Mouse (Mus musculus): Measurements from ENCODE around the gene Disp1.

GRCm38 (mm10) chr1:183123725-183124124 lies 97.6 kb downstream of the Disp1 start:
- TF ChIP-seq CTCF (IDR thresholded peaks at IDR 0.05) (no peak), POLR2A (IDR thresholded peaks at IDR 0.05; ENCODE audit: insufficient read depth, low read depth, low read length) (no peak), EP300 (IDR thresholded peaks at IDR 0.05; ENCODE audit: insufficient read depth, low read depth, low read length) (no peak)

Data from heart, adult 2 months (tissue).